Mouse (Mus musculus) kidney, embryonic 16.5 days (tissue): ENCODE data around the gene Hip1. TPM values are rescaled to one million over a fixed set of nuclear protein-coding genes. Genes with fewer than 3 reads are reported as not detected.

Experiments
- ATAC-seq: fragments of 200-750 bp; cut with Nextera tagmentation; 2 replicates; pipeline ENCODE4 v1.8.0; 2017; ENCODE audit warnings: moderate TSS enrichment; ENCODE audit not compliant: low FRiP score, low TSS enrichment
- H3K27ac ChIP-seq: fragments of 300-500 bp; sonication (generic); 2 replicates; pipeline ENCODE4 v1.5.1; 2014; ENCODE audit warnings: low read length
- H3K27me3 ChIP-seq: fragments of 300-500 bp; sonication (generic); 2 replicates; pipeline ENCODE4 v1.6.1; 2014; ENCODE audit warnings: low read length, control low read depth, mixed read lengths; ENCODE audit not compliant: insufficient read depth
- H3K36me3 ChIP-seq: fragments of 300-500 bp; sonication (generic); 2 replicates; pipeline ENCODE4 v1.6.1; 2014; ENCODE audit warnings: low read length, control low read depth, mixed read lengths; ENCODE audit not compliant: insufficient read depth
- H3K4me1 ChIP-seq: fragments of 300-500 bp; sonication (generic); 2 replicates; pipeline ENCODE4 v1.6.1; 2014; ENCODE audit warnings: low read length, control low read depth, mixed read lengths; ENCODE audit not compliant: insufficient read depth
- H3K4me2 ChIP-seq: fragments of 300-500 bp; sonication (generic); replicated peaks from 2 replicates; pipeline ENCODE4 v1.6.1; 2014; ENCODE audit warnings: low read depth, low read length
- H3K4me3 ChIP-seq: fragments of 300-500 bp; sonication (generic); 2 replicates; pipeline ENCODE4 v1.5.1; 2014; ENCODE audit warnings: mild to moderate bottlenecking, low read length
- H3K9ac ChIP-seq: fragments of 300-500 bp; sonication (generic); replicated peaks from 2 replicates; pipeline ENCODE4 v1.6.1; 2014; ENCODE audit warnings: low read length
- H3K9me3 ChIP-seq: fragments of 300-500 bp; sonication (generic); 2 replicates; pipeline ENCODE4 v1.6.1; 2016; ENCODE audit warnings: low read length, control low read depth
- WGBS: fragments of 180-500 bp; shearing (Covaris S2); extraction: QIAGEN DNeasy Blood & Tissue Kit; methylation state at CpG from one replicate; pipeline ENCODE4 v1.1.7; 2014; 5-methylcytosine and 5-hydroxymethylcytosine counted together
- polyA plus RNA-seq: library from polyadenylated mRNA; unstranded; fragments of >200 nt; fragmentation: Nextera tagmentation; extraction: Ambion mirVana; gene quantifications from 2 replicates; pipeline ENCODE4 v1.2.1, GENCODE M21; 2015

Hip1 gene
- polyA plus RNA-seq, 1 experiment from 2014 or later, result 37.1 TPM

GRCm38 (mm10) chr5:135433861-135434260 is 111.1 kb downstream of the Hip1 start:
- no peaks in the 10 kb centered on the region for H3K4me1 ChIP-seq
- no peak overlapping the region for H3K9ac ChIP-seq
- no peak overlapping the region for H3K27ac ChIP-seq
- ATAC-seq, result no peak
- no peak overlapping the region for H3K4me3 ChIP-seq
- no peak overlapping the region for H3K4me2 ChIP-seq
- peaks cover 69% of the 10 kb centered on the region for H3K36me3 ChIP-seq
- H3K9me3 ChIP-seq, result peaks cover 4% of the 10 kb centered on the region; the same call in 1 of the 2 replicates
- WGBS, result 97% methylated on average over 4 of the region's 4 CpGs
- H3K27me3 ChIP-seq, result no peaks in the 10 kb centered on the region

- 71% methylated on average over 6 of the region's 6 CpGs for WGBS
- H3K36me3 ChIP-seq, result peaks cover 80% of the 10 kb centered on the region
Measured at GRCm38 (mm10) chr5:135431111-135431510, 113.8 kb downstream of the Hip1 start.

GRCm38 (mm10) chr5:135428786-135429185 is 116.1 kb downstream of the Hip1 start:
- no peak for ATAC-seq
- Histone ChIP-seq H3K9me3 (no peaks in the 10 kb centered on the region), H3K9ac (no peak overlapping the region), H3K4me3 (no peak overlapping the region), H3K27ac (no peak overlapping the region), H3K4me1 (no peaks in the 10 kb centered on the region), H3K36me3 (peaks cover 81% of the 10 kb centered on the region), H3K4me2 (no peak overlapping the region), H3K27me3 (no peaks in the 10 kb centered on the region)
- WGBS, result 74% methylated on average over 5 of the region's 5 CpGs

More at GRCm38 (mm10) chr5:135431111-135431510, 113.8 kb downstream of the Hip1 start:
- Histone ChIP-seq H3K9me3 (peaks cover 4% of the 10 kb centered on the region; the same call in 1 of the 2 replicates), H3K4me3 (no peak overlapping the region), H3K27me3 (no peaks in the 10 kb centered on the region), H3K4me2 (no peak overlapping the region), H3K27ac (no peak overlapping the region), H3K9ac (no peak overlapping the region), H3K4me1 (no peaks in the 10 kb centered on the region)
- ATAC-seq, result no peak

- H3K27me3 ChIP-seq, result no peaks in the 10 kb centered on the region
- peaks cover 46% of the 10 kb centered on the region for H3K36me3 ChIP-seq
- no peaks in the 10 kb centered on the region; the same call in 1 of the 2 replicates for H3K9me3 ChIP-seq
- no peak overlapping the region for H3K9ac ChIP-seq
- no peak overlapping the region for H3K4me3 ChIP-seq
- ATAC-seq, result no peak
- no peak overlapping the region for H3K27ac ChIP-seq
- no peak overlapping the region for H3K4me2 ChIP-seq
- no peaks in the 10 kb centered on the region for H3K4me1 ChIP-seq
- 86% methylated on average over 9 of the region's 9 CpGs for WGBS
Measured at GRCm38 (mm10) chr5:135410266-135410665, 134.7 kb downstream of the Hip1 start.

- H3K4me1 ChIP-seq, result no peaks in the 10 kb centered on the region
- H3K9me3 ChIP-seq, result no peaks in the 10 kb centered on the region
- no peak overlapping the region for H3K9ac ChIP-seq
- no peak overlapping the region for H3K27ac ChIP-seq
- H3K4me3 ChIP-seq, result no peak overlapping the region
- no peak for ATAC-seq
- no peak overlapping the region for H3K4me2 ChIP-seq
- H3K27me3 ChIP-seq, result no peaks in the 10 kb centered on the region
- WGBS, result 80% methylated on average over 4 of the region's 4 CpGs
- peaks cover 26% of the 10 kb centered on the region for H3K36me3 ChIP-seq
Measured at GRCm38 (mm10) chr5:135408114-135408513, 136.8 kb downstream of the Hip1 start.

GRCm38 (mm10) chr5:135405437-135405836 is 139.5 kb downstream of the Hip1 start:
- H3K9ac ChIP-seq, result no peak overlapping the region
- no peak for ATAC-seq
- H3K4me2 ChIP-seq, result no peak overlapping the region
- no peak overlapping the region for H3K4me3 ChIP-seq
- H3K4me1 ChIP-seq, result no peaks in the 10 kb centered on the region
- H3K9me3 ChIP-seq, result no peaks in the 10 kb centered on the region
- H3K36me3 ChIP-seq, result peaks cover 14% of the 10 kb centered on the region
- no peaks in the 10 kb centered on the region for H3K27me3 ChIP-seq
- H3K27ac ChIP-seq, result no peak overlapping the region
- WGBS, result 86% methylated on average over 8 of the region's 9 CpGs

GRCm38 (mm10) chr5:135404623-135405022 is 140.3 kb downstream of the Hip1 start:
- Histone ChIP-seq H3K9me3 (no peaks in the 10 kb centered on the region), H3K36me3 (peaks cover 6% of the 10 kb centered on the region), H3K9ac (no peak overlapping the region), H3K27ac (no peak overlapping the region), H3K27me3 (no peaks in the 10 kb centered on the region), H3K4me1 (no peaks in the 10 kb centered on the region), H3K4me2 (no peak overlapping the region), H3K4me3 (no peak overlapping the region)
- 39% methylated on average over 20 of the region's 20 CpGs for WGBS
- peak; percentile 46; the same call in 1 of the 2 replicates for ATAC-seq

GRCm38 (mm10) chr5:135400244-135400643 is 144.7 kb downstream of the Hip1 start:
- no peak for ATAC-seq
- no peaks in the 10 kb centered on the region for H3K27me3 ChIP-seq

GRCm38 (mm10) chr5:135399382-135399781 is 145.5 kb downstream of the Hip1 start:
- Histone ChIP-seq H3K9ac (no peak overlapping the region), H3K27me3 (no peaks in the 10 kb centered on the region), H3K27ac (no peak overlapping the region), H3K36me3 (no peaks in the 10 kb centered on the region), H3K4me3 (no peak overlapping the region), H3K4me2 (no peak overlapping the region), H3K4me1 (peaks cover 5% of the 10 kb centered on the region; the same call in 1 of the 2 replicates), H3K9me3 (no peaks in the 10 kb centered on the region)
- ATAC-seq, result no peak
- 51% methylated on average over 6 of the region's 6 CpGs for WGBS

More at GRCm38 (mm10) chr5:135400244-135400643, 144.7 kb downstream of the Hip1 start:
- Histone ChIP-seq H3K36me3 (no peaks in the 10 kb centered on the region), H3K27ac (no peak overlapping the region), H3K9me3 (no peaks in the 10 kb centered on the region), H3K4me2 (no peak overlapping the region), H3K4me3 (no peak overlapping the region), H3K9ac (no peak overlapping the region), H3K4me1 (no peaks in the 10 kb centered on the region)
- 6% methylated on average over 2 of the region's 2 CpGs for WGBS

GRCm38 (mm10) chr5:135395826-135396225 is 149.1 kb downstream of the Hip1 start:
- 46% methylated on average over 5 of the region's 5 CpGs for WGBS

More at GRCm38 (mm10) chr5:135395826-135396225, 149.1 kb downstream of the Hip1 start:
- ATAC-seq, result no peak
- Histone ChIP-seq H3K36me3 (peaks cover 15% of the 10 kb centered on the region), H3K4me2 (no peak overlapping the region), H3K4me1 (peaks cover 14% of the 10 kb centered on the region), H3K27me3 (no peaks in the 10 kb centered on the region), H3K9me3 (no peaks in the 10 kb centered on the region), H3K27ac (no peak overlapping the region), H3K9ac (no peak overlapping the region), H3K4me3 (no peak overlapping the region)
